Mouse (Mus musculus): Measurements from ENCODE around the gene 4930402H24Rik. TPM values are rescaled to one million over a fixed set of nuclear protein-coding genes. Genes with fewer than 3 reads are reported as not detected.
"Not testable (repeated sequence)": the region's sequence is repeated elsewhere in the genome, so short reads cannot be mapped to it uniquely, and the experiment has no call there.

The 4930402H24Rik gene
- polyA plus RNA-seq, 1 experiment from 2014 or later: 11.2 TPM

GRCm38 (mm10) chr2:130829496-130829895 is 76.7 kb downstream of the 4930402H24Rik start:
- Histone ChIP-seq H3K27me3 (ENCODE audit: control insufficient read depth, insufficient read depth, low read length) (no peaks in the 10 kb centered on the region), H3K4me2 (replicated peaks; ENCODE audit: low read depth) (no peak overlapping the region), H3K27ac (replicated peaks) (no peak overlapping the region), H3K4me3 (ENCODE audit: low read depth, low read length) (no peak overlapping the region), H3K4me1 (replicated peaks; ENCODE audit: control insufficient read depth, insufficient read depth) (no peaks in the 10 kb centered on the region), H3K9me3 (ENCODE audit: control insufficient read depth, low read length) (no peaks in the 10 kb centered on the region), H3K9ac (ENCODE audit: low read length) (no peak overlapping the region), H3K36me3 (ENCODE audit: control insufficient read depth, insufficient read depth, low read length) (peaks cover 3% of the 10 kb centered on the region; the same call in 1 of the 2 replicates)
- DNase-seq (ENCODE audit: low spot score) (no peak), ATAC-seq (ENCODE audit: low FRiP score, low TSS enrichment) (no peak)
- TF ChIP-seq EP300 (optimal IDR thresholded peaks at IDR 0.05): no peak
- TF ChIP-seq CTCF (IDR thresholded peaks at IDR 0.05; ENCODE audit: low read depth): no peak
- 84% methylated on average over 4 of the region's 4 CpGs for WGBS

- no peak overlapping the region for H3K4me2 ChIP-seq (replicated peaks; ENCODE audit: low read depth)
- ATAC-seq (ENCODE audit: low FRiP score, low TSS enrichment): no peak
Measured at GRCm38 (mm10) chr2:130828668-130829067, 77.5 kb downstream of the 4930402H24Rik start.

GRCm38 (mm10) chr2:130828066-130828465 is 78.1 kb downstream of the 4930402H24Rik start:
- not testable (repeated sequence) for H3K4me3 ChIP-seq (ENCODE audit: low read depth, low read length); H3K27me3 ChIP-seq (ENCODE audit: control insufficient read depth, insufficient read depth, low read length); H3K4me2 ChIP-seq (replicated peaks; ENCODE audit: low read depth); ATAC-seq (ENCODE audit: low FRiP score, low TSS enrichment); H3K27ac ChIP-seq (replicated peaks); H3K9ac ChIP-seq (ENCODE audit: low read length); H3K9me3 ChIP-seq (ENCODE audit: control insufficient read depth, low read length); DNase-seq (ENCODE audit: low spot score); H3K36me3 ChIP-seq (ENCODE audit: control insufficient read depth, insufficient read depth, low read length); H3K4me1 ChIP-seq (replicated peaks; ENCODE audit: control insufficient read depth, insufficient read depth)
- 93% methylated on average over 3 of the region's 3 CpGs for WGBS

More at GRCm38 (mm10) chr2:130828668-130829067, 77.5 kb downstream of the 4930402H24Rik start:
- Histone ChIP-seq H3K9me3 (ENCODE audit: control insufficient read depth, low read length) (no peaks in the 10 kb centered on the region), H3K27ac (replicated peaks) (no peak overlapping the region), H3K9ac (ENCODE audit: low read length) (no peak overlapping the region), H3K36me3 (ENCODE audit: control insufficient read depth, insufficient read depth, low read length) (peaks cover 3% of the 10 kb centered on the region; the same call in 1 of the 2 replicates), H3K27me3 (ENCODE audit: control insufficient read depth, insufficient read depth, low read length) (no peaks in the 10 kb centered on the region), H3K4me3 (ENCODE audit: low read depth, low read length) (no peak overlapping the region), H3K4me1 (replicated peaks; ENCODE audit: control insufficient read depth, insufficient read depth) (no peaks in the 10 kb centered on the region)
- TF ChIP-seq CTCF (IDR thresholded peaks at IDR 0.05; ENCODE audit: low read depth): no peak
- no peak for TF ChIP-seq EP300 (optimal IDR thresholded peaks at IDR 0.05)
- WGBS: 86% methylated on average over 1 of the region's 1 CpGs
- no peak for DNase-seq (ENCODE audit: low spot score)

GRCm38 (mm10) chr2:130827410-130827809 is 78.8 kb downstream of the 4930402H24Rik start:
- Histone ChIP-seq H3K9me3 (ENCODE audit: control insufficient read depth, low read length) (no peaks in the 10 kb centered on the region), H3K4me1 (replicated peaks; ENCODE audit: control insufficient read depth, insufficient read depth) (no peaks in the 10 kb centered on the region), H3K4me3 (ENCODE audit: low read depth, low read length) (no peak overlapping the region), H3K4me2 (replicated peaks; ENCODE audit: low read depth) (no peak overlapping the region), H3K27me3 (ENCODE audit: control insufficient read depth, insufficient read depth, low read length) (no peaks in the 10 kb centered on the region), H3K36me3 (ENCODE audit: control insufficient read depth, insufficient read depth, low read length) (peaks cover 3% of the 10 kb centered on the region; the same call in 1 of the 2 replicates), H3K9ac (ENCODE audit: low read length) (no peak overlapping the region), H3K27ac (replicated peaks) (no peak overlapping the region)
- DNase-seq (ENCODE audit: low spot score): no peak
- TF ChIP-seq EP300 (optimal IDR thresholded peaks at IDR 0.05): no peak
- TF ChIP-seq CTCF (IDR thresholded peaks at IDR 0.05; ENCODE audit: low read depth): no peak
- ATAC-seq (ENCODE audit: low FRiP score, low TSS enrichment): no peak
- WGBS: 54% methylated on average over 2 of the region's 2 CpGs

GRCm38 (mm10) chr2:130818838-130819647 is 87.2 kb downstream of the 4930402H24Rik start:
- H3K4me2 ChIP-seq (replicated peaks; ENCODE audit: low read depth): no peak overlapping the region
- H3K36me3 ChIP-seq (ENCODE audit: control insufficient read depth, insufficient read depth, low read length): no peaks in the 10 kb centered on the region; the same call in 1 of the 2 replicates
- no peaks in the 10 kb centered on the region for H3K9me3 ChIP-seq (ENCODE audit: control insufficient read depth, low read length)
- H3K4me3 ChIP-seq (ENCODE audit: low read depth, low read length): no peak overlapping the region
- no peak overlapping the region for H3K9ac ChIP-seq (ENCODE audit: low read length)
- no peak for DNase-seq (ENCODE audit: low spot score)
- 68% methylated on average over 11 of the region's 11 CpGs for WGBS
- H3K27me3 ChIP-seq (ENCODE audit: control insufficient read depth, insufficient read depth, low read length): no peaks in the 10 kb centered on the region
- TF ChIP-seq EP300 (optimal IDR thresholded peaks at IDR 0.05): no peak
- peak; percentile 58 for TF ChIP-seq CTCF (IDR thresholded peaks at IDR 0.05; ENCODE audit: low read depth)
- no peaks in the 10 kb centered on the region for H3K4me1 ChIP-seq (replicated peaks; ENCODE audit: control insufficient read depth, insufficient read depth)
- H3K27ac ChIP-seq (replicated peaks): no peak overlapping the region
- ATAC-seq (ENCODE audit: low FRiP score, low TSS enrichment): no peak

GRCm38 (mm10) chr2:130817865-130818264 is 88.3 kb downstream of the 4930402H24Rik start:
- no peak overlapping the region for H3K4me2 ChIP-seq (replicated peaks; ENCODE audit: low read depth)
- H3K9me3 ChIP-seq (ENCODE audit: control insufficient read depth, low read length): no peaks in the 10 kb centered on the region
- 84% methylated on average over 1 of the region's 1 CpGs for WGBS

More at GRCm38 (mm10) chr2:130817865-130818264, 88.3 kb downstream of the 4930402H24Rik start:
- DNase-seq (ENCODE audit: low spot score) (no peak), ATAC-seq (ENCODE audit: low FRiP score, low TSS enrichment) (no peak)
- Histone ChIP-seq H3K9ac (ENCODE audit: low read length) (no peak overlapping the region), H3K4me1 (replicated peaks; ENCODE audit: control insufficient read depth, insufficient read depth) (no peaks in the 10 kb centered on the region), H3K4me3 (ENCODE audit: low read depth, low read length) (no peak overlapping the region), H3K27me3 (ENCODE audit: control insufficient read depth, insufficient read depth, low read length) (no peaks in the 10 kb centered on the region), H3K36me3 (ENCODE audit: control insufficient read depth, insufficient read depth, low read length) (no peaks in the 10 kb centered on the region; the same call in 1 of the 2 replicates), H3K27ac (replicated peaks) (no peak overlapping the region)
- TF ChIP-seq CTCF (IDR thresholded peaks at IDR 0.05; ENCODE audit: low read depth): no peak
- no peak for TF ChIP-seq EP300 (optimal IDR thresholded peaks at IDR 0.05)

Measured in stomach, postnatal 0 days (tissue).